In genomic region chr14:31251084-31251604, GRCm38 (mm10) we compare ENCODE assay signal across 8 mouse cellular contexts. TPM values are rescaled to one million over a fixed set of nuclear protein-coding genes. Genes with fewer than 3 reads are reported as not detected.
A peak's percentile ranks its signal among the peaks of the same experiment; 100 is the strongest.
DNase-seq lines count a peak whose midpoint lies in the region; ATAC-seq and TF ChIP-seq lines count a peak whose summit lies in the region.

Phf7 (minus strand) TSS chr14:31251317.
Bap1 (plus strand) TSS chr14:31251450.

- peaks cover 17% of the 10 kb centered on the region for H3K79me2 ChIP-seq in CH12.LX (replicated peaks; ENCODE audit: control insufficient read depth, extremely low read depth, insufficient read depth, poor library complexity, severe bottlenecking)

- peak within 1 kb of the TSS; percentile 96 for H3K27ac ChIP-seq in CH12.LX (ENCODE audit: insufficient read depth, low read depth)
- H3K27ac ChIP-seq in forebrain, embryonic 10.5 days, result peak within 1 kb of the TSS; percentile 96
- H3K27ac ChIP-seq in heart, embryonic 15.5 days, result peak within 1 kb of the TSS; percentile 93
- peak within 1 kb of the TSS; percentile 93 for H3K27ac ChIP-seq in liver, embryonic 13.5 days
- H3K27ac ChIP-seq in stomach, embryonic 14.5 days (ENCODE audit: low read length), result peak within 1 kb of the TSS; percentile 92

- dilution Hi-C loops in CH12.LX (cut with MboI; ENCODE audit: extremely low pct_ligation_motif_present, extremely low pct_unique_long_range_greater_than_20kb, low sequenced_read_pairs), result no loop called here

- peak within 1 kb of the TSS; percentile 85 for H3K4me2 ChIP-seq in CH12.LX (ENCODE audit: insufficient read depth, low read depth, poor library complexity, severe bottlenecking)
- H3K4me2 ChIP-seq in heart, embryonic 15.5 days, result peak within 1 kb of the TSS; percentile 78
- H3K4me2 ChIP-seq in liver, embryonic 13.5 days, result peak within 1 kb of the TSS; percentile 91
- peak within 1 kb of the TSS; percentile 82 for H3K4me2 ChIP-seq in stomach, embryonic 14.5 days (replicated peaks; ENCODE audit: low read depth, low read length)

- TF ChIP-seq EP300 in CH12.LX (IDR thresholded peaks at IDR 0.05; ENCODE audit: low read length), result no peak

- no peak for TF ChIP-seq CTCF in CH12.LX (conservative IDR thresholded peaks at IDR 0.05 in 1 of 2, IDR thresholded peaks at IDR 0.05 in 1 of 2; ENCODE audit: low read depth in 2 of 2, low read length in 2 of 2)

- TF ChIP-seq POLR2A in CH12.LX (IDR thresholded peaks at IDR 0.05; ENCODE audit: low read depth, low read length), result peak; percentile 87

- peaks cover 31 to 48% of the 10 kb centered on the region in 2 experiments for H3K36me3 ChIP-seq in CH12.LX (replicated peaks in 1 of 2; ENCODE audit: control insufficient read depth in 1 of 2, insufficient read depth in 1 of 2, low read length in 1 of 2)
- H3K36me3 ChIP-seq in forebrain, embryonic 10.5 days (replicated peaks), result peaks cover 39% of the 10 kb centered on the region
- H3K36me3 ChIP-seq in heart, embryonic 15.5 days, result peaks cover 33% of the 10 kb centered on the region
- peaks cover 36% of the 10 kb centered on the region for H3K36me3 ChIP-seq in liver, embryonic 13.5 days
- peaks cover 35% of the 10 kb centered on the region for H3K36me3 ChIP-seq in stomach, embryonic 14.5 days (ENCODE audit: control insufficient read depth, insufficient read depth, low read length)

- DNase-seq in CH12.LX (ENCODE audit: extremely low read depth), result peak; percentile 89
- peak; percentile 85 for DNase-seq in c-Kit-positive CD71-negative TER-119-negative erythroid progenitor cells, embryonic 14.5 days (ENCODE audit: low read depth)
- DNase-seq in forebrain, embryonic 10.5 days (ENCODE audit: extremely low spot score, low spot score), result peak; percentile 96
- peak; percentile 97 for DNase-seq in kidney, postnatal 14 days
- peak; percentile 92 for DNase-seq in liver, embryonic 13.5 days
- peak; percentile 92 to 96 for DNase-seq in natural killer cell, adult 2 months (ENCODE audit: low spot score in 2 of 2)

- H3K9ac ChIP-seq in CH12.LX (ENCODE audit: insufficient read depth, low read depth), result peak within 1 kb of the TSS; percentile 91
- H3K9ac ChIP-seq in heart, embryonic 15.5 days, result peak within 1 kb of the TSS; percentile 86
- H3K9ac ChIP-seq in liver, embryonic 13.5 days, result peak within 1 kb of the TSS; percentile 97
- peak within 1 kb of the TSS; percentile 97 for H3K9ac ChIP-seq in stomach, embryonic 14.5 days (replicated peaks; ENCODE audit: low read depth, low read length)

- peaks cover 3 to 23% of the 10 kb centered on the region in 2 experiments for H3K4me1 ChIP-seq in CH12.LX (ENCODE audit: control insufficient read depth in 1 of 2, insufficient read depth in 2 of 2)
- H3K4me1 ChIP-seq in forebrain, embryonic 10.5 days, result peaks cover 25% of the 10 kb centered on the region
- peaks cover 25% of the 10 kb centered on the region for H3K4me1 ChIP-seq in heart, embryonic 15.5 days (replicated peaks)
- peaks cover 32% of the 10 kb centered on the region for H3K4me1 ChIP-seq in liver, embryonic 13.5 days (replicated peaks)
- H3K4me1 ChIP-seq in stomach, embryonic 14.5 days (ENCODE audit: control insufficient read depth, insufficient read depth, low read length), result peaks cover 6% of the 10 kb centered on the region; the same call in 1 of the 2 replicates

- H3K9me3 ChIP-seq in CH12.LX (replicated peaks; ENCODE audit: low read length), result no peaks in the 10 kb centered on the region
- H3K9me3 ChIP-seq in forebrain, embryonic 10.5 days, result no peaks in the 10 kb centered on the region
- no peaks in the 10 kb centered on the region for H3K9me3 ChIP-seq in heart, embryonic 15.5 days (replicated peaks)
- H3K9me3 ChIP-seq in liver, embryonic 13.5 days (replicated peaks), result no peaks in the 10 kb centered on the region
- no peaks in the 10 kb centered on the region for H3K9me3 ChIP-seq in stomach, embryonic 14.5 days (ENCODE audit: control insufficient read depth, low read depth, low read length)

- TF ChIP-seq RAD21 in CH12.LX (IDR thresholded peaks at IDR 0.05; ENCODE audit: low read depth, low read length), result no peak

- no peaks in the 10 kb centered on the region for H3K27me3 ChIP-seq in CH12.LX (replicated peaks)
- no peaks in the 10 kb centered on the region for H3K27me3 ChIP-seq in forebrain, embryonic 10.5 days (ENCODE audit: poor library complexity, severe bottlenecking)
- no peaks in the 10 kb centered on the region for H3K27me3 ChIP-seq in heart, embryonic 15.5 days
- H3K27me3 ChIP-seq in liver, embryonic 13.5 days, result no peaks in the 10 kb centered on the region
- no peaks in the 10 kb centered on the region for H3K27me3 ChIP-seq in stomach, embryonic 14.5 days (ENCODE audit: control insufficient read depth, insufficient read depth, low read length)

- under 1% methylated on average over 75 of the region's 75 CpGs for WGBS in forebrain, embryonic 10.5 days
- WGBS in heart, embryonic 15.5 days, result under 1% methylated on average over 75 of the region's 75 CpGs
- WGBS in liver, embryonic 13.5 days (ENCODE audit: insufficient replicate concordance), result under 1% methylated on average over 75 of the region's 75 CpGs
- WGBS in stomach, embryonic 14.5 days, result under 1% methylated on average over 75 of the region's 75 CpGs

- in situ Hi-C loops in CH12.LX (cut with MboI; ENCODE audit: low pct_ligation_motif_present, low pct_unique_long_range_greater_than_20kb, low sequenced_read_pairs), result loop anchor here (5.0 kb wide), 1 partner anchor 34 kb away; the partner anchor contains the start of genes Nisch and Sema3g

- ATAC-seq in heart, embryonic 15.5 days (replicated peaks; ENCODE audit: insufficient number of reproducible peaks, insufficient read depth, low FRiP score, low read depth), result peak; percentile 93
- ATAC-seq in liver, embryonic 13.5 days (ENCODE audit: low read depth), result peak; percentile 89
- peak; percentile 89 for ATAC-seq in stomach, embryonic 14.5 days (ENCODE audit: insufficient number of reproducible peaks, insufficient read depth, low FRiP score, low read depth)

- H3K4me3 ChIP-seq in CH12.LX (replicated peaks in 1 of 3; ENCODE audit: low read depth in 2 of 3, low read length in 2 of 3, poor library complexity in 1 of 3), result peak within 1 kb of the TSS; percentile 88 to 100 (median 99)
- H3K4me3 ChIP-seq in forebrain, embryonic 10.5 days, result peak within 1 kb of the TSS; percentile 87
- H3K4me3 ChIP-seq in heart, embryonic 15.5 days, result peak within 1 kb of the TSS; percentile 72
- peak within 1 kb of the TSS; percentile 100 for H3K4me3 ChIP-seq in liver, embryonic 13.5 days (replicated peaks)
- H3K4me3 ChIP-seq in stomach, embryonic 14.5 days (ENCODE audit: low read depth, low read length), result peak within 1 kb of the TSS; percentile 96

TF ChIP-seq in CH12.LX, 34 proteins besides CTCF, POLR2A, EP300 and RAD21 (continues in another document):
- TF ChIP-seq MAFK (IDR thresholded peaks at IDR 0.05; ENCODE audit: insufficient replicate concordance, low read length), result no peak
- peak; percentile 57 for TF ChIP-seq NRF1 (IDR thresholded peaks at IDR 0.05; ENCODE audit: low read depth, low read length)
- peak; percentile 54 for TF ChIP-seq ETS1 (conservative IDR thresholded peaks at IDR 0.05; ENCODE audit: low read depth, low read length)
- TF ChIP-seq ZC3H11A (IDR thresholded peaks at IDR 0.05; ENCODE audit: low read depth, low read length), result no peak
- TF ChIP-seq GABPA (IDR thresholded peaks at IDR 0.05; ENCODE audit: insufficient replicate concordance, low read depth, low read length), result no peak; the same call in 1 of the 2 replicates
- TF ChIP-seq RCOR1 (conservative IDR thresholded peaks at IDR 0.05; ENCODE audit: low read depth, low read length), result no peak
- TF ChIP-seq CHD2 (IDR thresholded peaks at IDR 0.05; ENCODE audit: low read length), result peak; percentile 64
- no peak for TF ChIP-seq ZNF384 (IDR thresholded peaks at IDR 0.05; ENCODE audit: low read depth, low read length)
- no peak; the same call in 1 of the 2 replicates for TF ChIP-seq MEF2A (IDR thresholded peaks at IDR 0.05; ENCODE audit: borderline replicate concordance, low read depth, low read length)
- TF ChIP-seq SIN3A (IDR thresholded peaks at IDR 0.05; ENCODE audit: low read length), result peak; percentile 83
- no peak for TF ChIP-seq ZKSCAN1 (IDR thresholded peaks at IDR 0.05; ENCODE audit: borderline replicate concordance, low read depth, low read length)
- TF ChIP-seq CHD1 (IDR thresholded peaks at IDR 0.05; ENCODE audit: low read depth, low read length), result no peak
- TF ChIP-seq KAT2A (IDR thresholded peaks at IDR 0.05; ENCODE audit: insufficient replicate concordance, low read length), result peak; percentile 88; the same call in 1 of the 2 replicates
- TF ChIP-seq BHLHE40 (IDR thresholded peaks at IDR 0.05; ENCODE audit: low read depth, low read length), result peak; percentile 97
- TF ChIP-seq JUN (IDR thresholded peaks at IDR 0.05; ENCODE audit: insufficient read depth, low read depth, low read length), result no peak
- TF ChIP-seq USF1 (IDR thresholded peaks at IDR 0.05; ENCODE audit: low read depth, low read length), result peak; percentile 35
- TF ChIP-seq MYC (IDR thresholded peaks at IDR 0.05; ENCODE audit: low read depth, low read length), result peak; percentile 45
- 0 out of 2 replicates have a peak, but pooled peaks have one; percentile 41 for TF ChIP-seq IRF4 (IDR thresholded peaks at IDR 0.05; ENCODE audit: low read depth, low read length)
- peak; percentile 72 for TF ChIP-seq NELFE (IDR thresholded peaks at IDR 0.05; ENCODE audit: low read depth, low read length)
- peak; percentile 84 for TF ChIP-seq ELF1 (IDR thresholded peaks at IDR 0.05; ENCODE audit: low read depth, low read length)

RNA-seq across cellular contexts. Expression of gene Phf7, which starts in this region (rescaled TPM):
- total RNA-seq in CH12.LX (2012; rRNA removed) (11.1 and 13.9 TPM in 2 replicates), CH12.LX (2014; rRNA removed) (13.5 and 14.3 TPM in 2 replicates)
- 10.0 and 12.5 TPM in 2 replicates for polyA plus RNA-seq in CH12.LX (2012; ENCODE audit: insufficient read length, low read depth)
- polyA plus RNA-seq in forebrain, embryonic 10.5 days (2016; fragmentation: Nextera tagmentation; extraction: Ambion mirVana), result 14.0 and 16.4 TPM in 2 replicates
- 7.9 and 8.3 TPM in 2 replicates for polyA plus RNA-seq in heart, embryonic 15.5 days (2015; fragmentation: Nextera tagmentation; extraction: Ambion mirVana)
- polyA plus RNA-seq in liver, embryonic 13.5 days (2015; fragmentation: Nextera tagmentation; extraction: Ambion mirVana), result 8.4 and 8.6 TPM in 2 replicates
- 11.3 and 13.5 TPM in 2 replicates for polyA plus RNA-seq in stomach, embryonic 14.5 days (2014; fragmentation: Nextera tagmentation; extraction: Ambion mirVana)

RNA-seq across cellular contexts. Expression of gene Bap1, which starts in this region (rescaled TPM):
- total RNA-seq in CH12.LX (2012; rRNA removed) (56.6 and 58.0 TPM in 2 replicates), CH12.LX (2014; rRNA removed) (61.8 and 62.0 TPM in 2 replicates)
- polyA plus RNA-seq in CH12.LX (2012; ENCODE audit: insufficient read length, low read depth), result 87.7 and 100 TPM in 2 replicates
- 146 and 151 TPM in 2 replicates for polyA plus RNA-seq in forebrain, embryonic 10.5 days (2016; fragmentation: Nextera tagmentation; extraction: Ambion mirVana)
- polyA plus RNA-seq in heart, embryonic 15.5 days (2015; fragmentation: Nextera tagmentation; extraction: Ambion mirVana), result 43.2 and 59.0 TPM in 2 replicates
- 39.5 and 44.2 TPM in 2 replicates for polyA plus RNA-seq in liver, embryonic 13.5 days (2015; fragmentation: Nextera tagmentation; extraction: Ambion mirVana)
- polyA plus RNA-seq in stomach, embryonic 14.5 days (2014; fragmentation: Nextera tagmentation; extraction: Ambion mirVana), result 73.1 and 73.7 TPM in 2 replicates

Comparison
In these comparisons a context has a peak if more than half of its experiments do, and no peak if none do; other contexts are left out.
1. Peak in every context shown above with its lines: DNase-seq, ATAC-seq, H3K4me3 ChIP-seq and H3K27ac ChIP-seq.